Comparison of ENCODE assay signal across 8 mouse cellular contexts in genomic region chr1:42242586-42243457, GRCm38 (mm10).
DNase-seq lines count a peak whose midpoint lies in the region; ATAC-seq and TF ChIP-seq lines count a peak whose summit lies in the region.

No protein-coding gene starts in this region.

- peaks cover 21% of the 10 kb centered on the region for H3K4me1 ChIP-seq in forebrain, postnatal 0 days (ENCODE audit: insufficient read depth)

- no peaks in the 10 kb centered on the region for H3K36me3 ChIP-seq in forebrain, postnatal 0 days (ENCODE audit: insufficient read depth)

- DNase-seq in adrenal gland, adult 2 months, result peak; percentile 33
- no peak for DNase-seq in adrenal gland, postnatal 4 days (ENCODE audit: low spot score in 2 of 2)
- peak; percentile 53 for DNase-seq in A20 (ENCODE audit: low read depth, low spot score)
- DNase-seq in forebrain, postnatal 0 days, result peak; percentile 75
- DNase-seq in mesoderm, embryonic 11.5 days (ENCODE audit: low read depth, low spot score), result peak; percentile 55
- DNase-seq in cerebellum, postnatal 14 days, result no peak
- DNase-seq in gastrocnemius, adult 2 months, result no peak
- DNase-seq in ovary, postnatal 10 days (ENCODE audit: low spot score), result no peak

- peak overlapping the region; percentile 40 for H3K9ac ChIP-seq in forebrain, postnatal 0 days

- TF ChIP-seq CTCF in forebrain, postnatal 0 days (IDR thresholded peaks at IDR 0.05; ENCODE audit: low read depth), result no peak
- TF ChIP-seq CTCF in gastrocnemius, adult 2 months (IDR thresholded peaks at IDR 0.05), result no peak

- H3K27ac ChIP-seq in forebrain, postnatal 0 days (ENCODE audit: low read depth, low read length), result peak overlapping the region; percentile 89
- no peak overlapping the region for H3K27ac ChIP-seq in gastrocnemius, adult 2 months

- no peak overlapping the region; the same call in 1 of the 2 replicates for H3K4me3 ChIP-seq in forebrain, postnatal 0 days (ENCODE audit: low read depth, low read length)
- H3K4me3 ChIP-seq in gastrocnemius, adult 2 months, result no peak overlapping the region

- WGBS in forebrain, postnatal 0 days, result 16% methylated on average over 15 of the region's 15 CpGs

- peak; percentile 49 for ATAC-seq in forebrain, postnatal 0 days

- no peaks in the 10 kb centered on the region for H3K9me3 ChIP-seq in forebrain, postnatal 0 days (ENCODE audit: low read length)

- peak overlapping the region; percentile 46 for H3K4me2 ChIP-seq in forebrain, postnatal 0 days (ENCODE audit: low read depth)

- intact Hi-C loops in gastrocnemius, adult 2 months (cut with DNase I), result no loop called here

- no peaks in the 10 kb centered on the region for H3K27me3 ChIP-seq in forebrain, postnatal 0 days (ENCODE audit: insufficient read depth, low read length)

Comparison
In these comparisons a context has a peak if more than half of its experiments do, and no peak if none do; other contexts are left out.
1. DNase-seq: peak in adrenal gland, adult 2 months (single experiment), A20 (single experiment), forebrain, postnatal 0 days (single experiment) and mesoderm, embryonic 11.5 days (single experiment); none in adrenal gland, postnatal 4 days (0 of 2), cerebellum, postnatal 14 days (0 of 2), gastrocnemius, adult 2 months (single experiment) and ovary, postnatal 10 days (single experiment).